Mouse (Mus musculus) CH12.LX (cell line): Measurements from ENCODE around the gene Cpb1. TPM values are rescaled to one million over a fixed set of nuclear protein-coding genes. Genes with fewer than 3 reads are reported as not detected.

Source experiments
- DNase-seq: peaks from one replicate; pipeline ENCODE4 v3.0.0-alpha.2; 2013; ENCODE audit errors: extremely low read depth
- H3K27ac ChIP-seq: 2 replicates; pipeline ENCODE4 v1.5.1; 2012; ENCODE audit warnings: low read depth, mild to moderate bottlenecking, control low read depth, moderate library complexity; ENCODE audit not compliant: insufficient read depth
- H3K27me3 ChIP-seq: replicated peaks from 2 replicates; pipeline ENCODE3; 2012; ENCODE audit warnings: inconsistent platforms
- H3K36me3 ChIP-seq, 2 experiments: replicated peaks in 1 of 2; 2 replicates each; pipeline versions ENCODE3 to v1.6.1; 2012; ENCODE audit warnings: inconsistent platforms in 1 of 2, low read length in 1 of 2, mild to moderate bottlenecking in 1 of 2, mixed read lengths in 1 of 2, moderate library complexity in 1 of 2; ENCODE audit not compliant: control insufficient read depth in 1 of 2, insufficient read depth in 1 of 2
- H3K4me1 ChIP-seq, 2 experiments: 2 replicates each; pipeline ENCODE4 v1.6.1; 2012; ENCODE audit warnings: inconsistent platforms in 1 of 2, moderate library complexity in 1 of 2; ENCODE audit not compliant: insufficient read depth in 2 of 2, control insufficient read depth in 1 of 2
- H3K4me2 ChIP-seq: 2 replicates; pipeline ENCODE4 v1.6.1; 2012; ENCODE audit warnings: low read depth, mild to moderate bottlenecking, control low read depth; ENCODE audit not compliant: poor library complexity, insufficient read depth, severe bottlenecking
- H3K4me3 ChIP-seq, 3 experiments: fragments of 150-350 bp in 1 of 3; sonication (generic) in 1 of 3; replicated peaks in 1 of 3; 2 replicates each; pipeline versions ENCODE3 to v1.5.1; 2011 to 2012; ENCODE audit warnings: low read depth in 2 of 3, low read length in 2 of 3, mild to moderate bottlenecking in 2 of 3, moderate library complexity in 2 of 3, control low read depth in 1 of 3, improper control_type of control experiment in 1 of 3, inconsistent platforms in 1 of 3, mixed read lengths in 1 of 3; ENCODE audit not compliant: poor library complexity in 1 of 3
- H3K79me2 ChIP-seq: replicated peaks from 2 replicates; pipeline ENCODE4 v1.6.1; 2012; ENCODE audit warnings: mild to moderate bottlenecking, moderate library complexity; ENCODE audit not compliant: control insufficient read depth, poor library complexity, insufficient read depth, severe bottlenecking; ENCODE audit errors: extremely low read depth
- H3K9ac ChIP-seq: 2 replicates; pipeline ENCODE4 v1.6.1; 2012; ENCODE audit warnings: low read depth, mild to moderate bottlenecking, control low read depth, moderate library complexity; ENCODE audit not compliant: insufficient read depth
- H3K9me3 ChIP-seq: replicated peaks from 2 replicates; pipeline ENCODE3; 2012; ENCODE audit warnings: low read length, inconsistent platforms, mixed read lengths
- BHLHE40 ChIP-seq: IDR thresholded peaks from 2 replicates; pipeline ENCODE4 v1.6.1; 2011; ENCODE audit warnings: mild to moderate bottlenecking, low read depth, low read length, improper control_type of control experiment
- CHD1 ChIP-seq: IDR thresholded peaks from 2 replicates; pipeline ENCODE4 v1.6.1; 2012; ENCODE audit warnings: low read depth, low read length, improper control_type of control experiment, inconsistent platforms
- CHD2 ChIP-seq: IDR thresholded peaks from 2 replicates; pipeline ENCODE4 v1.6.1; 2011; ENCODE audit warnings: low read length, improper control_type of control experiment
- CTCF ChIP-seq, 2 experiments: IDR thresholded peaks in 1 of 2; conservative IDR thresholded peaks in 1 of 2; 2 replicates each; pipeline ENCODE4 v1.5.1; 2011 to 2012; ENCODE audit warnings: low read depth in 2 of 2, low read length in 2 of 2, improper control_type of control experiment in 1 of 2, inconsistent platforms in 1 of 2, mild to moderate bottlenecking in 1 of 2, moderate library complexity in 1 of 2
- ETS1 ChIP-seq: conservative IDR thresholded peaks from 2 replicates; pipeline ENCODE4 v1.6.1; 2012; ENCODE audit warnings: low read depth, mild to moderate bottlenecking, inconsistent platforms, low read length, improper control_type of control experiment, moderate library complexity
- GABPA ChIP-seq: IDR thresholded peaks from 2 replicates; pipeline ENCODE4 v1.6.1; 2012; ENCODE audit warnings: low read depth, low read length, improper control_type of control experiment, inconsistent platforms; ENCODE audit not compliant: insufficient replicate concordance
- JUND ChIP-seq: conservative IDR thresholded peaks from 2 replicates; pipeline ENCODE4 v1.6.1; 2011; ENCODE audit warnings: low read depth, low read length, improper control_type of control experiment
- KAT2A ChIP-seq: IDR thresholded peaks from 2 replicates; pipeline ENCODE4 v1.6.1; 2012; ENCODE audit warnings: low read length, improper control_type of control experiment, inconsistent platforms; ENCODE audit not compliant: insufficient replicate concordance
- MAFK ChIP-seq: IDR thresholded peaks from 2 replicates; pipeline ENCODE4 v1.6.1; 2011; ENCODE audit warnings: low read length, improper control_type of control experiment; ENCODE audit not compliant: insufficient replicate concordance
- MAX ChIP-seq: IDR thresholded peaks from 2 replicates; pipeline ENCODE4 v1.6.1; 2011; ENCODE audit warnings: low read length, improper control_type of control experiment
- MAZ ChIP-seq: IDR thresholded peaks from 2 replicates; pipeline ENCODE4 v1.6.1; 2012; ENCODE audit warnings: low read depth, mild to moderate bottlenecking, inconsistent platforms, low read length, improper control_type of control experiment, moderate library complexity
- MEF2A ChIP-seq: IDR thresholded peaks from 2 replicates; pipeline ENCODE4 v1.6.1; 2014; ENCODE audit warnings: low read depth, mild to moderate bottlenecking, inconsistent platforms, low read length, improper control_type of control experiment, borderline replicate concordance
- NELFE ChIP-seq: IDR thresholded peaks from 2 replicates; pipeline ENCODE4 v1.6.1; 2011; ENCODE audit warnings: low read depth, low read length, improper control_type of control experiment
- NRF1 ChIP-seq: IDR thresholded peaks from 2 replicates; pipeline ENCODE4 v1.6.1; 2014; ENCODE audit warnings: low read depth, mild to moderate bottlenecking, inconsistent platforms, low read length, improper control_type of control experiment, moderate library complexity
- PAX5 ChIP-seq: IDR thresholded peaks from 2 replicates; pipeline ENCODE4 v1.6.1; 2012; ENCODE audit warnings: low read length, inconsistent platforms, mixed read lengths
- SIN3A ChIP-seq: IDR thresholded peaks from 2 replicates; pipeline ENCODE4 v1.6.1; 2012; ENCODE audit warnings: low read length, improper control_type of control experiment, inconsistent platforms
- TCF12 ChIP-seq: IDR thresholded peaks from 2 replicates; pipeline ENCODE4 v1.6.1; 2014; ENCODE audit warnings: low read depth, mild to moderate bottlenecking, inconsistent platforms, low read length, improper control_type of control experiment
- UBTF ChIP-seq: IDR thresholded peaks from 2 replicates; pipeline ENCODE4 v1.6.1; 2012; ENCODE audit warnings: low read depth, mild to moderate bottlenecking, inconsistent platforms, low read length, improper control_type of control experiment, moderate library complexity
- USF2 ChIP-seq: conservative IDR thresholded peaks from 2 replicates; pipeline ENCODE4 v1.6.1; 2011; ENCODE audit warnings: low read depth, low read length, improper control_type of control experiment
- ZC3H11A ChIP-seq: IDR thresholded peaks from 2 replicates; pipeline ENCODE4 v1.6.1; 2012; ENCODE audit warnings: low read depth, mild to moderate bottlenecking, inconsistent platforms, low read length, improper control_type of control experiment
- ZMIZ1 ChIP-seq: IDR thresholded peaks from 2 replicates; pipeline ENCODE4 v1.6.1; 2012; ENCODE audit warnings: low read depth, mild to moderate bottlenecking, inconsistent platforms, low read length, improper control_type of control experiment
- ZNF384 ChIP-seq: IDR thresholded peaks from 2 replicates; pipeline ENCODE4 v1.6.1; 2012; ENCODE audit warnings: low read depth, low read length, improper control_type of control experiment, inconsistent platforms
- dilution Hi-C: fragments of 300-500 bp; cut with MboI; formaldehyde crosslinking; loops from 2 replicates; pipeline ENCODE4 v1.14.3; 2020; ENCODE audit warnings: low sequenced_read_pairs; ENCODE audit not compliant: extremely low pct_unique_long_range_greater_than_20kb, extremely low pct_ligation_motif_present
- in situ Hi-C: fragments of 300-500 bp; cut with MboI; formaldehyde crosslinking; loops from 3 replicates; pipeline ENCODE4 v1.14.3; 2019; ENCODE audit warnings: low sequenced_read_pairs, low pct_ligation_motif_present, low pct_unique_long_range_greater_than_20kb, mixed read lengths
- polyA plus RNA-seq: library from polyadenylated mRNA; unstranded; fragments of >175 nt; gene quantifications from 2 replicates; pipeline ENCODE4 v1.2.1, GENCODE M21; 2012; ENCODE audit warnings: low read depth; ENCODE audit not compliant: insufficient read length
- total RNA-seq, 2 experiments: library from RNA; depleted of rRNA; stranded (reverse); fragments of 300-350 nt in 1 of 2; fragments of >200 nt in 1 of 2; gene quantifications; 2 replicates each; pipeline ENCODE4 v1.2.3; 2012 to 2014

Gene Cpb1
- total RNA-seq (2012; rRNA removed) (not detected in 2 replicates), total RNA-seq (2014; rRNA removed) (not detected in 2 replicates), polyA plus RNA-seq (not detected in 2 replicates)

DNA sequence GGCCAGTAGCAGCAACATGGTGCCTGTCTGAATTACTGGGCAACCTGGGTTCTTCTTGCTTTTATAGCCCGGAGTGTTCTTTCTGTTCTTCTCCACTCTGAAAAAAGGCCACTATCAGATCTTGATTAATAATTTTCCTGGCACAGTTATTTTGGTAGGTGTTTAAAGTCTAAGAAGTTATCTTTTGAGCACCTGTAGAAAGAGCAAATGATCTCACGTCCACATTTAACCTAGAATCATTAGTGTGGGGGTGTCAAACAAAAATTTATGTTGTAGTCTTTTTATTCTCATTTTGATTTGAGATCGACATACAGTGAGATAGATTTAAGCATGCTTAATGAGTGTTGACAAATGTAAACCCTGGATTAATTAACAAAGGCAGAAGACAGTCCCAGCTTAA, at the start of gene Cpb1:
Gene Cpb1, minus strand, starts transcription at position 101 of the 400 bp plus-strand sequence.
- H3K36me3 ChIP-seq = no peaks in the 10 kb centered on the region
- in situ Hi-C loops (no loop called here), dilution Hi-C loops (no loop called here)
- no peaks in the 10 kb centered on the region for H3K4me1 ChIP-seq
- DNase-seq = no peak
- TF ChIP-seq BHLHE40 = no peak
- TF ChIP-seq NRF1 = no peak
- TF ChIP-seq UBTF = no peak
- TF ChIP-seq CTCF (conservative IDR thresholded peaks at IDR 0.05 in 1 of 2, IDR thresholded peaks at IDR 0.05 in 1 of 2; ENCODE audit: low read depth in 2 of 2, low read length in 2 of 2) = no peak
- TF ChIP-seq ETS1 = no peak
- TF ChIP-seq ZMIZ1 = no peak
- TF ChIP-seq PAX5 = no peak
- no peak for TF ChIP-seq MAZ
- no peak for TF ChIP-seq MEF2A
- TF ChIP-seq GABPA = no peak
- no peak for TF ChIP-seq MAFK
- TF ChIP-seq ZNF384 = no peak
- no peak for TF ChIP-seq CHD2
- no peak for TF ChIP-seq SIN3A
- H3K9ac ChIP-seq = no peak within 1 kb of the TSS
- no peak within 1 kb of the TSS for H3K4me3 ChIP-seq
- H3K9me3 ChIP-seq = no peaks in the 10 kb centered on the region
- no peak within 1 kb of the TSS for H3K4me2 ChIP-seq
- H3K27me3 ChIP-seq = no peaks in the 10 kb centered on the region
- no peak within 1 kb of the TSS for H3K27ac ChIP-seq
- no peaks in the 10 kb centered on the region for H3K79me2 ChIP-seq

- in situ Hi-C loops (no loop called here), dilution Hi-C loops (no loop called here)
- Histone ChIP-seq H3K9me3 (no peaks in the 10 kb centered on the region), H3K4me3 (no peak overlapping the region), H3K4me1 (no peaks in the 10 kb centered on the region), H3K36me3 (no peaks in the 10 kb centered on the region), H3K9ac (no peak overlapping the region), H3K79me2 (no peaks in the 10 kb centered on the region), H3K4me2 (no peak overlapping the region), H3K27me3 (no peaks in the 10 kb centered on the region), H3K27ac (no peak overlapping the region)
- TF ChIP-seq TCF12 = no peak
- TF ChIP-seq USF2 = no peak
- TF ChIP-seq CHD1 = no peak
- no peak for TF ChIP-seq NELFE
- TF ChIP-seq NRF1 = no peak
- TF ChIP-seq ZC3H11A = no peak
- TF ChIP-seq KAT2A = no peak
- no peak for TF ChIP-seq MAX
- no peak for TF ChIP-seq UBTF
- TF ChIP-seq JUND = no peak
- no peak for DNase-seq
These were observed 41.7 kb upstream of the Cpb1 start for GRCm38 (mm10) chr3:20317233-20317632.
